8 mouse cellular contexts compared by ENCODE assay signal in the genomic region with DNA sequence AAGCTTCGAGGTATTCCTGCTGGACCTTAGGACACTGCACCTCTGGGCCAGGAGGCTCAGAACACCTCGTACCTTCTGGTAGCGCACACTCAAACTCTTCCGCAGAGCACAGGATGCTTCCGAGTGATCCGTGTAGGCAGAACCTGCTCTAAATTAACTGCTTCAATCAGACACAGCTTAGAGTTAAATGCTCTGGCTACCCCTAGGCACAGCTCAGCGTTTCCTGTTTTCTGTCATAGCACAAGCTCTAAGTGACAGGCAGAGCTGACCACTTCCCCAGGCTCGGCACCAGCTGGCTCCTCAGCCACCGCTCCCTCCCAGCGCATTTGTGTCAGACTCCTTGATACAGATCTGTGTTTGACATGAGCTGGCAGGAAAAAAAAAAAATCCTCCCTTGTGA. TPM values are rescaled to one million over a fixed set of nuclear protein-coding genes. Genes with fewer than 3 reads are reported as not detected.
A peak's percentile ranks its signal among the peaks of the same experiment; 100 is the strongest.
DNase-seq lines count a peak whose midpoint lies in the region; ATAC-seq and TF ChIP-seq lines count a peak whose summit lies in the region.

No protein-coding gene starts in this region.

- H3K27ac ChIP-seq in hindbrain, embryonic 10.5 days, result no peak overlapping the region
- no peak overlapping the region for H3K27ac ChIP-seq in hindbrain, embryonic 13.5 days
- H3K27ac ChIP-seq in kidney, adult 2 months (ENCODE audit: insufficient read depth, low read depth, low read length), result no peak overlapping the region

- H3K4me1 ChIP-seq in hindbrain, embryonic 10.5 days (replicated peaks), result peaks cover 5% of the 10 kb centered on the region; the same call in 1 of the 2 replicates
- 0 out of 2 replicates have a peak, but pooled peaks cover 8% of the 10 kb centered on the region for H3K4me1 ChIP-seq in hindbrain, embryonic 13.5 days (replicated peaks)
- no peaks in the 10 kb centered on the region for H3K4me1 ChIP-seq in kidney, adult 2 months (ENCODE audit: control insufficient read depth, insufficient read depth, low read length)

- H3K4me3 ChIP-seq in hindbrain, embryonic 10.5 days, result no peak overlapping the region
- H3K4me3 ChIP-seq in hindbrain, embryonic 13.5 days, result no peak overlapping the region
- no peak overlapping the region for H3K4me3 ChIP-seq in kidney, adult 2 months (ENCODE audit: insufficient read depth, low read depth, low read length)

- no peak for TF ChIP-seq CTCF in kidney, adult 2 months (conservative IDR thresholded peaks at IDR 0.05; ENCODE audit: insufficient read depth, insufficient read length, low read depth, low read length)

- ATAC-seq in hindbrain, embryonic 13.5 days (ENCODE audit: low FRiP score), result no peak
- peak; percentile 83 for ATAC-seq in activated CD4-positive, CD25-positive, alpha-beta regulatory T cell, adult 4 months
- ATAC-seq in inflammation-experienced regulatory T-cells, adult 6 months, result peak; percentile 67

- no peak overlapping the region for H3K4me2 ChIP-seq in hindbrain, embryonic 13.5 days

- TF ChIP-seq POLR2A in kidney, adult 2 months (IDR thresholded peaks at IDR 0.05; ENCODE audit: low read depth, low read length), result no peak

- no peaks in the 10 kb centered on the region for H3K9me3 ChIP-seq in hindbrain, embryonic 10.5 days
- no peaks in the 10 kb centered on the region for H3K9me3 ChIP-seq in hindbrain, embryonic 13.5 days

- peak; percentile 8 for DNase-seq in hindbrain, embryonic 10.5 days (ENCODE audit: low spot score)
- DNase-seq in skeletal muscle tissue, adult 2 months (ENCODE audit: low read depth, low spot score), result peak; percentile 34
- DNase-seq in frontal cortex, postnatal 14 days (ENCODE audit: low spot score in 2 of 2), result no peak
- no peak for DNase-seq in kidney, adult 2 months
- no peak for DNase-seq in urinary bladder, postnatal 10 days (ENCODE audit: low spot score)

- no peaks in the 10 kb centered on the region for H3K27me3 ChIP-seq in hindbrain, embryonic 10.5 days (ENCODE audit: insufficient read depth, poor library complexity, severe bottlenecking)
- no peaks in the 10 kb centered on the region for H3K27me3 ChIP-seq in hindbrain, embryonic 13.5 days
- H3K27me3 ChIP-seq in kidney, adult 2 months (replicated peaks; ENCODE audit: control insufficient read depth, insufficient read depth, low read length), result no peaks in the 10 kb centered on the region

- WGBS in hindbrain, embryonic 10.5 days, result 74% methylated on average over 10 of the region's 10 CpGs
- WGBS in hindbrain, embryonic 13.5 days, result 76% methylated on average over 10 of the region's 10 CpGs
- 65% methylated on average over 10 of the region's 10 CpGs for WGBS in kidney, adult 2 months

- no peak overlapping the region for H3K9ac ChIP-seq in hindbrain, embryonic 13.5 days

- H3K36me3 ChIP-seq in hindbrain, embryonic 10.5 days, result no peaks in the 10 kb centered on the region
- H3K36me3 ChIP-seq in hindbrain, embryonic 13.5 days, result no peaks in the 10 kb centered on the region
- no peaks in the 10 kb centered on the region for H3K36me3 ChIP-seq in kidney, adult 2 months (ENCODE audit: control insufficient read depth, insufficient read depth, low read length)

RNA-seq across cellular contexts. Expression of a gene that starts 21.8 kb away (rescaled TPM):
- polyA plus RNA-seq in hindbrain, embryonic 10.5 days (2016; fragmentation: Nextera tagmentation; extraction: Ambion mirVana), result 0.14 and 0.17 TPM in 2 replicates
- polyA plus RNA-seq in hindbrain, embryonic 13.5 days (2015; fragmentation: Nextera tagmentation; extraction: Ambion mirVana), result 1.3 and 1.5 TPM in 2 replicates
- polyA plus RNA-seq in activated CD4-positive, CD25-positive, alpha-beta regulatory T cell, adult 4 months (2017; shearing (Covaris generic)), result not detected
- under 1 TPM in 2 of 3 experiments, not detected in 1; 0.24 to 0.55 TPM for polyA plus RNA-seq in inflammation-experienced regulatory T-cells, adult 6 months (2017; shearing (Covaris generic))
- 0.80 and 0.83 TPM in 2 replicates for polyA plus RNA-seq in kidney, adult 2 months (2012; rRNA removed)

Comparison
In these comparisons a context has a peak if more than half of its experiments do, and no peak if none do; other contexts are left out.
1. DNase-seq: peak in hindbrain, embryonic 10.5 days (single experiment) and skeletal muscle tissue, adult 2 months (single experiment); none in frontal cortex, postnatal 14 days (0 of 2), kidney, adult 2 months (single experiment) and urinary bladder, postnatal 10 days (single experiment).